Mouse (Mus musculus): ENCODE measurements at regions not wholly inside any gene's neighbourhood (a gene's known extent, or its start where the extent isn't known, plus 50 kb on each side); places are given as distances from the start of the nearest gene placed in this dataset.

DNA sequence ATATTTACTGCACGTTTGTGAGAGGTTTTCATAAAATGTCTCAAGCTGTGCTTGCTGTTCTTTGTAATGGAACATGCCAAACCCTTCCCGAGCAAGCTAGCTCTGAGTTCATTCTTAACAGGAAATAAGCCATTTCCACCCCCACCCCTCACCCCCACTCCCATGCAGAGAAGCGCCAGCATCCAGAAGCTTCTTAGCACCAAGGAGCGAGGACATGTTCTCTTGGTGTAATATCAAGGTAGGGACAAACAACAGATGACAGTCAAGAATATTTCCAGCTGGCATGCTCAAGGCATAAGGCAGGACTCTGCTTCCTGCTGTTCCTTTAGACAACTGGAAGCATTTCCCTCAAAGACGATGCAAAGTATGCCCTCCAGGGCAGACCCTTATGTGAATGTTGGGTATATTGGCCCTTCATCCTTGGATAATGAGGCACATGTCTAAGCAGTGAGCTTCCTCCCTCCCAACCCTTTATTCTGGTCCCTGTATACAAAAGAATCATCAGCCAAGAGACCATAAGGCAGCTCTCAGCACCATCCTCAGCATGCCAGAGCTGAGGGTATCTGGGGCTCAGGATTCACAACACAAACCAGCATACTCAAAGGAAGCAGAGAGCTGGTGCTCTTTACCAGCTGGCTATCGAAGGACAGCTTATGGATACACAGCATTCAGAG lies 205.2 kb upstream of the Ppp2r2d start:
- DNase-seq (ENCODE audit: low read depth, low spot score), result no peak

GRCm38 (mm10) chr7:138639541-138639940 lies 206.3 kb upstream of the Ppp2r2d start:
- DNase-seq (ENCODE audit: low read depth, low spot score), result no peak

- DNase-seq (ENCODE audit: low read depth, low spot score), result no peak
These were observed 219.8 kb upstream of the Ppp2r2d start for GRCm38 (mm10) chr7:138626061-138626460.

DNA sequence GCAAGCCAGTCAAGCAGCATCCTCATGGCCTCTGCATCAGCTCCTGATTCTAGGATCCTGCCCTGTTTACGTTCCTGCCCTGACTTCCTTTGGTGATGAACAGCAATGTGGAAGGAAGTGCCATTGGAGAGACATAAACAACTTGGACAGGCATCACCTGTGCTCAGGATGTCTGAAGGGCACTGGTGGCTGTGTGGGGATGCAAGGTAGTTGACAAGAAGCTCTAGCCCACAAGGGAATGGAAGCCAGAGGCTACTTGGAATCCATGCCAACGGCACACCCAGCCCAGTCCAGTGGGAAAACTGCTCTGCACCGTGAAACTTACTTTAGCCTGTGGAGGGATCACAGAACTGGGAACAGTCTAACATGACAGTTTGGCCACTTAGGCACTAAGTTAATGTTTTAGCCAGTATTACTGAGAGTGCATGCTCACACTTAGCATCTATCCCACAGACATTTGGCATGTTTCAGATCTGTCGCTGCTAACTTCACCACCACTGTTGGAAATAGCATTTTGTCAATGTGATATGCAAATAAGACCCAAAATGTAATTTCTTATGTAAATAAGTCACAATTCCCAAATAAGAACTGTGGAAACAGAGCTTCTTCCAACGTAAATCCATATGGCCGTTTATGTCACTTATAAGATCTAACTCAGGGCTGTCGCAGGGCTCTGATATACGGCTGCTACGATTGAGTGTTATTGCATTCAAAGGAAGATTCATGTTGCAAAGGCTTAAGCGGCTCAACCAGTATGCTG lies 223.5 kb upstream of the Tcerg1l start:
- no peak for DNase-seq (ENCODE audit: low read depth, low spot score)

GRCm38 (mm10) chr7:138620080-138620684 lies 222.7 kb upstream of the Tcerg1l start:
- no peak for DNase-seq (ENCODE audit: low read depth, low spot score)

DNA sequence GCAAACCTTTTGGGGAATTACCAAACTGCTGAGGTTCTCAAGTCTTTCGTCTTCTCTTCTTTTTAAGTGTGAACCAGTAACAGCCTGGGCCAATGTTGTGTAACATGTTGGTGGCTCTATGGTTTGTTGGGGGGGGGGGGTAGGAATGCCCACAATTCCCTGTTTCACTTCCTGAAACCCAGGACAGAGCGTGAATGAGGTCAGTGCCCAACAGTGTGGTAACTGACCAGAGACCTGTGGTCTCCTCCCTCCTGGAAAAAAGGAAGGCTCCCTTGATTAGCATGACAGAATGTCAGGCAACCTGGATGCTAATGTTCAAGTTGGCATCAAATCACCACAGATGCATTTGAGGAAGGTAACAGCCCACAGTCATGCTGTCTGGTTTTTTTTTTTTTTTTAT lies 218.9 kb upstream of the Tcerg1l start:
- no peak for DNase-seq (ENCODE audit: low read depth, low spot score)

- no peak for DNase-seq (ENCODE audit: low read depth, low spot score)
These were observed 212.1 kb upstream of the Tcerg1l start for GRCm38 (mm10) chr7:138609605-138610004.

DNA sequence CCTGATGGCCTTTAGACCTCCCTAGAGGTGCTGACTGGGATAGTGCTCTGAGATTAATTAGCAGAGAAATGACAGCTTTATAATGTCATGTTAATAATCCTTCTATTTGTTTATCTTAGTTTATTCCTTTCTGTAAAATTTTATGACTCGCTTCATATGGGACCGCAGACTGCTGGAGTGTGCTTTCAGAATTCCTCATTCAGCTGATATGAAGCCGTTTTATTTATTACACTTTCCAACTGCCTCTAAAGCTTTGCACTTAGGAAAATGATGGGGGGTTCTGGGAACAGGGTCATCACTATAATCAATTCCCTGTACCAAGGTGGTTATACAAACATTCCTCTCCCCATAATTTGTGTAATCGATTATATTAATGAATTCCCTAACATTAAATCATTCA lies 211.6 kb upstream of the Tcerg1l start:
- DNase-seq (ENCODE audit: low read depth, low spot score), result no peak

GRCm38 (mm10) chr7:138606363-138606964 lies 208.9 kb upstream of the Tcerg1l start:
- DNase-seq (ENCODE audit: low read depth, low spot score), result no peak

DNA sequence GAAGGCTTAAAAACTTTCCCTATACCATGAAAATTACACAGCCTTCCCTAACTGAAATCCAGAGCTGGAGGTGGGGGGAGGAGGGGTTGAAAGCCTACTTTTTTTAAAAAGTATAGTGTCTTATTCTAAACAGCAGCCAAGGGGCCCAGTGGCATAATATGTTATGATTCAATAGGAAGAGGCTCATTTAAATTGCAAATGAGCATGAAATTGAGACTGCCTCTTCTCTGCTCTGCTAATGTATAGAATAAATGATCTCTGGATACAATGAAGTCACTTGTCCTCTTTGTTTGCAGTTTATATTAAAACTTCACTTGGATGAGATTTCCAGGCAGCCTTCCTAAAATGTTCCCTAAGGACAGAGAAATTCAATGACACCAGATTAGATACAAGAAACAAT lies 208.4 kb upstream of the Tcerg1l start:
- DNase-seq (ENCODE audit: low read depth, low spot score), result no peak

GRCm38 (mm10) chr7:138601749-138602148 lies 204.2 kb upstream of the Tcerg1l start:
- DNase-seq (ENCODE audit: low read depth, low spot score), result no peak

GRCm38 (mm10) chr7:138593344-138593743 lies 195.8 kb upstream of the Tcerg1l start:
- no peak for DNase-seq (ENCODE audit: low read depth, low spot score)

- no peak for DNase-seq (ENCODE audit: low read depth, low spot score)
These were observed 169.8 kb upstream of the Tcerg1l start for GRCm38 (mm10) chr7:138567352-138567751.

- no peak for DNase-seq (ENCODE audit: low read depth, low spot score)
These were observed 154.1 kb upstream of the Tcerg1l start for GRCm38 (mm10) chr7:138551629-138552028.

DNA sequence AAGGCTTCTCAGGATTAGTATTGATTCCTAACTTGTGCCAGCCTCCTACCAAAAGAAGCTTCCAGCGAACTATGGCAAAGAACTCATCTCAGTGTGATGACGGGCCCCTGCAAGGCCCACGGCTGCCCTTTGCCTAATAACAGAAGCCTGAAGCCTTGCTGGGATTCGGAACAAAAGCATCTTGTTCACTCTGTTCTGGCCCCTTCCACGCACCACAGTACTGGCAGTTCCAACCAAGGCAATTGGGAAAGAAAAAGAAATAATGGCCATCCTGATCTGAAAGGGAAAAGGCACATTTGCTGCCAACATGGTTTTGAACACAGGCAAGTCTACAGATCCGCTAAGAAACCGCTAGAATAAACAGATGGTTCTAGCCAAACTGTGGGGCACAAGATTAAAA lies 150.4 kb upstream of the Tcerg1l start:
- no peak for DNase-seq (ENCODE audit: low read depth, low spot score)

- DNase-seq (ENCODE audit: low read depth, low spot score), result no peak
These were observed 140.7 kb upstream of the Tcerg1l start for GRCm38 (mm10) chr7:138538048-138538831.

DNA sequence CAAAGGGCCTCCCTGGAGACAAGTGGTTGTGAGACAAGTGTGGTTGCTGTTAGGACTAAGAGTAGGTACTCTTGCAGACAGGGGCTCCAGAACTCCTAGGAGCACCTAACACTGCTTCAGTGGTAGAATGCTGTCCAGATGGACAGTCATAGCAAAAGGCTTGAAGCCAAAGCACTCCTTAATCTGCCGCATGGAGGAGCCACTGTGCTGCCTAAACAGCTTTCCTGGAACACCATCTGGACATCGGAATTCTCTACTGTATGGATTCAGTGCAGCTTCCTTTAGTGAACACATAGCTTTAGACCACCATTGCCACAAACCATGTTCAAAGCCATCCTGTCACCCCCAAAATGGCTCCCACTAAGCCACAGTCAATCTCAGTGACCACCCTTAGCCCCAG lies 128.6 kb upstream of the Tcerg1l start:
- DNase-seq (ENCODE audit: low read depth, low spot score), result no peak

DNA sequence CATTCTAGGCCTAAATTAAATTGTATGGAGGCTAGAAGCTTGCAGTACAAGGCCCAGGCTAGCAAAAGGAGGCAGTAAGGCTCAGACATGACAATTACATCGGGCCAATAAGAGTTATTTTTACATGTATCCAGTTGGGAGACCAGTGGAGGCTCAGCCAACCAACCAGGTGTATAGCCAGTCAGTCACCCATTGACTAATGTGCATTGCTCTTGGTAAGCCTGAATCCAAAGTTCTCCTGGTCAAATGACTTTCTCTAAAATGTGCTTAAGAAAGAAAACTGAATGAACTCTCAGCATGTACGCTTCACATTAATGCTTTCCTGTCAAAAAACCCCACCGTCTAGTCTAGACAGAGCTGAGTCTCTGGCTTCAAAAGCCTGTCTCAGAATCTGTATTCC lies 127.4 kb upstream of the Tcerg1l start:
- no peak for DNase-seq (ENCODE audit: low read depth, low spot score)

GRCm38 (mm10) chr7:138514171-138514570 lies 116.6 kb upstream of the Tcerg1l start:
- no peak for DNase-seq (ENCODE audit: low read depth, low spot score)

DNA sequence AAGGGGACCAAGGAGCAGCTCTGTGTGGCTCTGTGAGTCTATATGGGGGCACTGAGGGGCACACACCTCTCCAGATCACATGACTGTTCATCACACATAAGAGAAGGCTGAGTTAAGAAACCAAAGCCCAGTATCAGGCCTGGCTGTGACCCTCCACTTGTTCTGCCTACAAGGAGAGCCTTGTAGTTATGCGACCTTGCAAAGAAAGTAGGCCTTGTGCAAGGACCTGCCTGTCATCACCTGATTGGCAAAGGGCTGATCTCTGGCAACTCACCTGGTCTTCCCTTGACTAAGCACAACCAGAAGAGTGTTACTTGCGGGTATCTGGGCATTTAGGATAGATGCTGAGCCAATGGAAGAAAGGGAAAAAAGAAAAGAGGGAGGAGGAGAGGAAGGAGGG lies 107.7 kb upstream of the Tcerg1l start:
- DNase-seq (ENCODE audit: low read depth, low spot score), result no peak

DNA sequence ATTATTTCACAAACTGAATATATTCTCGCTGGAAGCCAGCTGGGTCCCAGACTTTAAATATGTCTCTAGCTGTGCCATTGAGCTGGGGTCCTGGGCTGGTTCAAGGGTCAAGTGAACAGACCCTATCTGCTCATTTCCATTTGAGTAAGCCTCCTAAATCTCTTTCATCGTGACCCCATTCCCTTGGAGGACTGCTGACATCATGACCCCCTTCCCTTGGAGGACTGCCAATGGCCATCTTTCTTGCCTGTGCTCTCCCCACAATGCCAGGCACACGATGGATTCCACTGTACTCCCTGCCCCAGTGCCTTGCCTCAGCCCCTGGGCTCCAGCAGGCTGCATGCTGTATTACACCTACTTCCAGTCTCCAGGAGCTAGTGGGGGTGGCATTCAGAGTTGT lies 106.5 kb upstream of the Tcerg1l start:
- DNase-seq (ENCODE audit: low read depth, low spot score), result no peak

DNA sequence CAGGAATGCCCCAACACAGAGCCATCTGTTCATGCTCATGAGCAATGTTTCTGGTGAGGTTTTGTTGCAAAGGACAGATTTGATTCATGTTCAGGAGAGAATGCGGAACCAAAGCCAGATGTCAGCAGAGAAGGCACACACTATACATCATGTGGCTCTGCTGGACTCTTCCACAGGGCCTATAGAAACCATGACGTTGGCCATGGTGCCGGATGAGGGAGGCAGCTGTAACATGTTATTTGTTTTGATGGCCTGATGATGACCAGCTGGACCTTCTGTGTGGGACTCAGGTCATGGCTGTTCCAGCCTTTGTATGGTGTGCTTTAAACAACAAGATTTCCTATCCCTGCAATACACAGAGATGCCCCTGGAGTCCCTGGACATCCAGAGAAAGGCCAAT lies 105.5 kb upstream of the Tcerg1l start:
- no peak for DNase-seq (ENCODE audit: low read depth, low spot score)

All from ES-CJ7 (cell line).